Mouse (Mus musculus) embryo, embryonic 9.5 days (tissue): ENCODE results near the gene Thsd4.
"Not testable (repeated sequence)": the region's sequence is repeated elsewhere in the genome, so short reads cannot be mapped to it uniquely, and the experiment has no call there.

ENCODE experiments used
- DNase-seq: peaks from one replicate; pipeline ENCODE4 v3.0.0-alpha.2; 2017; ENCODE audit errors: extremely low spot score

The Thsd4 gene

DNA sequence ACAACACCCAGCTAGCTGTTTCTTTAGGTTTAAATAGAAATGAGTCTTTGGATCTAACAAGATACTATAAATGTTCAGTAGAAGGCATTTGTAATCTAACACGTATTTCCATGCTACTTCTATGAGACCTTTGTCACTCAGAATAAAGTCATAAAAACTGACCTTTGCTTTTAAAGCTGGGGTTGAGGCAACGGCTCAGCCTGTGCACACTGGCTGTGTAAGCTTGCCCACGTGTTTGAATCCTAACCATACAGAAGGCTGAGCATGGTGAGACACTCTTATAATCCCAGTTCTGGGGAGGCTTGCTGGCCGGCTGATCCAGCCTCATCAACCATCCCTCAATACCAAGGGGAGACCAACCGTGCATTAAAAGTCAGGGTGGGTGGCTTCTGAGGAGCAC, 214.4 kb downstream of the Thsd4 start:
- DNase-seq, result no peak

DNA sequence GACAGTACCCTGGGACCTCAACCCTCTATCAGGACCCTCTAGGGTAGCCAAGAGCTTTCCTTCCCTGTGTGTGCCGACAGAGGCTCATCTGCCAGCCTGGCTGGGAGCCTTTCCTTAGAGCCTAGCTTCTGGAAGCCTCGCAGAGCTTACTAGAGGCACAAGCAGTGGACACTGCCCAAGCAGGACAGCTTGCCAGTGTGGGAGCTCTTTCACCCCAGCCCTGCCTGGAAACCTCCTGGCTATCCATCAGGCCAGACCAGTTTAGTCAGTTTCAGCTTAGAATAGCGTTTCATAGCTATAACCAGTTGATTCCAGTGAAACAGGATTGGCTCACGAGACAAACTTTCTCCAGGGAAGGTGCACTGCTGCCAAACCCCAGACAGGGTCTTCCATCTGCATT, 215.6 kb downstream of the Thsd4 start:
- DNase-seq, result no peak

DNA sequence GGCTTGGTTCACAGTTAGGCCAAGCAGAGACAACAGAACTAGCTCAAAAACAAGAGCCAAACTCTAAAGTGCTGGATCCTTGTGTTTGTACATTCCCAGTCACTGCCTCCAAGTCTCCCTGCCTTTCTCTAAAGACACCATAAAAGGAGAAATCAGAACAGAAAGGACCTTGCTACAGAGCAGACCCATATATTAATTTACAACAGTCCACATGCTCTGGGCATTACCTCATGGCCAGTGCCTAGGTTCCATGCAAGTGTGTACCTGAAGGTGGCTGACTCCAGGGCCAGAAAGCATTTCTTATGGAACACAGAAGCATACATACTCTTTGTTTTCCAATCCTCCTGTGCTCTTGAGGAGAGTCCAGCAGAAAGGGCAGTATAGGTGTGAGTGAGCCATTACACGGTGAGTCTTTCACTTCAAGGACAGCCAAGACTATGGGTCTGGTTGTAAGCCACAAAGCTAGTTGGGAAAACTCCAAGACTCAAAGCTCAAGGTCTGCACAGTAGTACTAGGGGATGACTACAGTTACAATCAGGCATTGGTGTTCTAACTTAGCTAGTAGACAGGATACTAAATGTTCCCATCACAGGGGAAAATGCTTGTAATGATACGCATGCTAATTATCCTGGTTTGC, 216.5 kb downstream of the Thsd4 start:
- DNase-seq, result no peak

DNA sequence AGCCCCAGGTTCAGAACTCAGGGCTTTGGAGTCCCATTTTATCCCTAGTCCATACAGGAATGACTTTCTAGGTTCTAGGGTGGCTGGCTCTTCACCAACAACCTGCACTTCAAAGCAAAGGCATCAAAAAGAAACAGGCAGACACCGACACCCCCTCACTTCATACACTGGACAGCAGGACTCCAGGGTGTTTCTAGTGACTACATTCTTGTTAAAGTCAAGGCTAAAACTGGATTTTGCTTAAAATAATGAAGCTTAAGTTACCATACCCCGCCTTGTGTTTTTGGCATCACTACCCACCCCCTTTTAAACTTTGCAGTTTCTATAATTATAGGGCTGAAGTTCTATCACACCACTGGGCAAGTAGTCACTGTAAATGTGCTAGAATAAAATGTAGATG, 225.6 kb downstream of the Thsd4 start:
- no peak for DNase-seq

DNA sequence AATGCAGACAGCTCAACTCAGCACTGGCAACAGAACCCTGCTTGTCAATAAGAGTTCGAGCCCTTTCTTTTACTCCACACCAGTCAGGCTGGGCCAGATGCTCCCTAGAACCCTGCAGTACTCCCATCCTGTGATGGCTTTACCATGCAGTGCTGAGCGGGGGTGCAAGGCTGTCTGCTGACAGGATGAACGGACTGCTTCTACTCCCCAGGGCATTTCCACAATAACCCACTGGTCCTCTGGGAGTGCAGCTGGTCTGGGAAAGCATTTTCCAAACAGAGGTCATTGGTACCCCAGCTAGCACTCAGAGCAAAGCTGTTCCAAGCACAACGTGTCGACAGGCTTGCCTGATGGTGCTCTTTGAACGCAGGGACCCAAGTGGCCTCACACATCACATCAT, 226.6 kb downstream of the Thsd4 start:
- no peak for DNase-seq

DNA sequence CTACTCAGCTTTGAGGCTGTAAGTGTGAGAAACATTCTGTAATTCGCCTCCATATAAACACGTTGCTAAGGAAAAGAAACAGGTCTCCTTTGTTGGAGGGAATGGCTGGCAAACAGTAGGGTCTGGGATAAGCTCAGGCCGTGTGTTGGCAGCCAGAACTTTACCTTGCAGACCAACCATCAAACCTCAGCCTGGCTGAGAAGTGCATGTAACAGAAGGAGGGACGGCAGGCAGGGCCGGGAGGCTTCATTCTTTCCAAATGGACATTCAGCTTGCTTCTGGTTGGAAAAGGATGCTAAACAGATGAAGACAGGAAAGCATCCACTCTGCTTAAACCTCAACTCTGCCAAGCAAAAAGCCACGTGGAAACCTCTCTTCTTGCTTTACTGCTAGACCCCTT, 228.7 kb downstream of the Thsd4 start:
- DNase-seq, result no peak

DNA sequence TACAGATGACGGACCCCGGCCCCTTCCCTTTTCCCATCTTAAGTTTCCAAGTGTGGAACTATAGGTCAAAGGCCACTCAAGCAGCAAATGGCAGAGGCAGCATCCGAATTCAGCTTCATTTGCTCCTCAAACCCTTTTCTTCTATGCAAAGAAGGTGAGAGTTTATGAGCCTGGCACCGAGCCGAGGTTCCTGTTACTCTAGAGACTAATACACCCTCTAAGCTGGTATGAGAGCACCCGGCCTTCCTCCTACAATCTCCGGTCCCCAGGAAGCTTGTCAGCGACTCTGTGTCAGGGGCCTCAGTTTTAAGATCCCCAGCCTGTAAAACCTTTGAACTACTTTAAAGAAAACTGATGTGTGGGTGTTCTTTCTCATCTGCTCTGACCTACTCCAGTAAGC, 231.1 kb downstream of the Thsd4 start:
- no peak for DNase-seq

DNA sequence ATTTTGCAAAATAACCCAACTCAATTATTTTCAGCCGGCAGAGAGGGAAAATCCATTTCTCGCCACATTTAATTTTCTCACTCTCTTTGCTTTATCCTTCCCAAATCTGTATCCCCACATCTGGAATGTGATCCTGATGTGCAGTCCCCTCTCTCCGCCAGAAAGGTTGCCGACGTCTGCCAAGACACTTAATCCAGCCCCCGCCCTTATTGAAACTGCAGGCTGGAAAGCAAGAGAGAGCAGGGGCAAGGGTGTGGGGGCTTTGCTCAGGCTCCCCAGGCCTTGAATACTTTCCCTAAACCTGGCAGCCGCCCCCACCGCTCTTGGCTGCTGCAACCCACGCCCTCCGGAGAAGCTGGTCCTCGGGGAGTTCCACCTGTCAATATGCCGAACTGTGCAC, 233.1 kb downstream of the Thsd4 start:
- DNase-seq, result no peak

DNA sequence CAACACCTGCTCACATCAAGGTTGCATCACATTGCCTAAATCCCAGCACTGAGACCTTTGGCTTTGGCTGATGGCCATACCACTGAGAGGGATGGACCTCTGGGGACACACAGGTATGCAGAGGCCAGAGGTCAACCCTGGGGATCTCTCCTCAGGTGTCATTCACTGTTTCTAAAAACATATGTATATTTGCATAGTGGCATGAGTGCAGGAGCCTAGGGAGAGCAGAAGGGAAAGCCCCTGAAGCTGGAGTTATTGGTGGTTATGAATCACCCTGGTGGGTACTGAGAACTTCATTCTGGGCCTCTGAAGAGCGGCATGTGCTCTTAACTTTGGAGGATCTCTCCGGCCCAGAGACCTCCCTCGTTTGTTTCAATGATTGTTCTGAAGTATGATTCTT, 235.5 kb downstream of the Thsd4 start:
- DNase-seq, result no peak

DNA sequence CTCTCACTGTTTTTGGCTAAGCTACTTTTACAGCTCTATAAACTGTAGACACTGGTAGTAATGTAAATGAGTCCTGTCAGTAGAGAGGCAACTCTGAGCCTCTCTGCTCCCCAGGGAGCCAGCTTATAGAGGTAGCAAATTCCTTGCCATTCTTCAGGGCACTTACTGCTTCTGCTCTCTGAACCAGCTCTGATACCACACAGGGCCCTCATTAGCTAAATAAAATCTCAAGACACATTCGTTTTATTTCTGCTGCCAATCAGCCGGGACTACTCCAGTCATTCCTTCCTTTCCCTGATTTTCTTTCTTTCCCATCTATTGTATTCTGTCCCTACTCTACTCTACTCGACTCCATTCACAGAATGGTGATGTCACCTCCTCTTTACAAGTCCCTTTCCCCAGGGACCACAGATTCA, 236.8 kb downstream of the Thsd4 start:
- DNase-seq, result no peak

DNA sequence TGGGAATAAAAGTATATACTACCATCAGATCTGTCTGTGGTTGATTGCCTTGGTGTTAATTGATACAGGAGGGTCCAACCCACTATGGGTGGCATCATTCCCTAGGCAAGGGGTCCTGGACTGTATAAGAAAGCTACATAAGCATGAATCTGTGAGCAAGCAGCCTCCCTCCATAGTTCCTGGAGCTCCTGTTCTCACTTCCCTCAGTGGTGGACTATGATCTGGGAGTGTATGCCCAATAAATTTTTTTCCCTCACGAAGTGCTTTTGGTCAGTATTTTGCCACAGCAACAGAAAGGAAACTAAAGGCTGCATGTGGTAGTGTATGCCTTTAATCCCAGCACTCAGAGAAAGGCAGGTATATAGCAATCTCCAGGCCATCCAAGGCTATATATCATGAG, 237.5 kb downstream of the Thsd4 start:
- DNase-seq, result no peak

DNA sequence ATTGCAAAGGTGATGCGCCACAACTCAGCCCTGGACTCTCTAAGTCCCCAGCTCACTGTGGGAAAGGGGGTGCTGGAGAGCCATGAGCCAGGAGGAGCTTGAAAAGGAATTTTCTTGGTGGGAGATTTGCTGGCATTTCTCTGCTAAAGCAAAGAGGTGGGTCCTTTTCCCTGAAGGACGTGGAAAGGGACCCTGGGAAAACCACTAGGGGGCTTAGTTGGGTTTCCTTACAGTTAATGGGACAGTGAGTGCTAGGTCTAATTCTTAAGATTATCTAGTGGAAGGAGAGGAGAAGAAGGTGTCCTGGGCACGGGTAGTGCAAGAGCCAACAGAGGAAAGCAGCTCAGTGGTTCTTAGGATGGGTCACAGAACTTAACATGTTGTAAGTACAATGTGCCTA, 238.3 kb downstream of the Thsd4 start:
- DNase-seq, result no peak

DNA sequence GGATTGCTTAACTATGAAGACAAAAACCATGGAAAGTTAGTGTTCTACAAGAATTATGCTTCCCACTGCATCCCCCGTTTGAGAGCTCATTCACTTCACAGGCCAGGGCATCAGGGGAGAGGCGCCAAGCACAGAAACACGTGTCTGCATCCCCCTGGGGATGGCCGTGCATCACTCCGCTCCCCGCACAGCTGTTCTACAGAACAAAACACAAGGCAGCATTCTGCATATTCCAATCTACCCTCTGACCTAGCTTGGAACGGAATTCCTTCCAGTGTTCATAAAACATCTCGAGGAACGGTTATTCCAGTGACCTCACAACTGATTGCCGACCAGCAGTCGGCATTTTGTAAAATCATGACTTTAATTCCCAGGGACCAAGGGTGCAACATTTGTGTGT, 240.6 kb downstream of the Thsd4 start:
- no peak for DNase-seq

DNA sequence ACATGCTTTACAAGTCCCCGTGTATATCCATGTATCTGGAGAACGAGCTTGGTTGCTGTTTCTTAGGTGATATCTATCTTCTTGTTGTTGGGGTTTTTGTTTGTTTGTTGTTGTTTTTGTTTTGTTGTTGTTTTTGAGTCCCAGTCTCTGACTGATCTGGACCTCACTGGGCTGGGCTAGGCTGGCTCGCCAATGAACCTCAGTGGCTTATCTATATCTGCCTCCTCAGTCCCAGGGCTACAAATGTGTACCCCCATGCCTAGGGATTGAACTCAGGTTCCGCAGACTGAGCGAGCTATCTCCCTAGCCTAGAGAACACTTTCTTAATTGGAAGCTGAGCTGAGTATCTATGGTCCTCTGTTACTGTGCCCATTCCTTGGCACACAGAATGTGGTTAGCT, 241.1 kb downstream of the Thsd4 start:
- no peak for DNase-seq

DNA sequence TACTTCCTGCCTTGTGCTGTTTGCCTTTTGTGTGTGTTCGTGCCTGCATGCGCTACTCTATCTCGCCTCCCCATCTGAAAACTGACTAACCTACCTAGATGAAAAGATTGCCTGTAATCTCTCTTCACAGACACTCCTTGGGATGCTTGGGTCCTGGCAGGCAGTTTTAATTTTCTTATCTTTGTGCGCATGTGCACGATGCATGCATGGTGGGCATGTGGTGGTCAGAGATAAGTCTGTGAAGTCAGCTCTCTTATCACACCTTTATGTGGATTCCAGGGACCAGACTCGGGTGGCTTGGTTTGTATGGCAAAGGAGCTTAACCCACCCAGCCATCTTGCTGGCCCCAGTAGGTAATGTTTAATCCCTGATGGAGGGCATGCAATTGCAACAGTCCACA, 242.3 kb downstream of the Thsd4 start:
- no peak for DNase-seq

DNA sequence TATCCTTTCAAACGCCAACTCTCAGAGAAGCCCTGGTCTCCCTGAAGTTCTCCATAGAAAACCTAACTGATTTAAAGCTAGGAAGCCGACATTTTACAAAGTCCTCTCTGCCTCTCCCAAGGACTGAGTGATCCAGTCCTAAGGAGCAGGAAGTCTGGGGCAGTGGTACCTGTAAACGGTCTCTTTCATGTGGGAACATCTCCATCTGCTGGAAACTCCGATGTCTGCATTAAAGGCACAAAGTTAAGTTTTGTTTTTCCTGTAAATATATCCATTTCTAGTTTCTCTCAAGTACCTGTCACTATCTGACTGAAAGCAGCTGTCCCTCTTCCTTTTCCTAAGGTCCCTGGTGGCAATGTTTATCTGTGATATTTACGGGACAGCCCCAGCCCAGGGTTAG, 245.5 kb downstream of the Thsd4 start:
- DNase-seq, result peak; percentile 54

DNA sequence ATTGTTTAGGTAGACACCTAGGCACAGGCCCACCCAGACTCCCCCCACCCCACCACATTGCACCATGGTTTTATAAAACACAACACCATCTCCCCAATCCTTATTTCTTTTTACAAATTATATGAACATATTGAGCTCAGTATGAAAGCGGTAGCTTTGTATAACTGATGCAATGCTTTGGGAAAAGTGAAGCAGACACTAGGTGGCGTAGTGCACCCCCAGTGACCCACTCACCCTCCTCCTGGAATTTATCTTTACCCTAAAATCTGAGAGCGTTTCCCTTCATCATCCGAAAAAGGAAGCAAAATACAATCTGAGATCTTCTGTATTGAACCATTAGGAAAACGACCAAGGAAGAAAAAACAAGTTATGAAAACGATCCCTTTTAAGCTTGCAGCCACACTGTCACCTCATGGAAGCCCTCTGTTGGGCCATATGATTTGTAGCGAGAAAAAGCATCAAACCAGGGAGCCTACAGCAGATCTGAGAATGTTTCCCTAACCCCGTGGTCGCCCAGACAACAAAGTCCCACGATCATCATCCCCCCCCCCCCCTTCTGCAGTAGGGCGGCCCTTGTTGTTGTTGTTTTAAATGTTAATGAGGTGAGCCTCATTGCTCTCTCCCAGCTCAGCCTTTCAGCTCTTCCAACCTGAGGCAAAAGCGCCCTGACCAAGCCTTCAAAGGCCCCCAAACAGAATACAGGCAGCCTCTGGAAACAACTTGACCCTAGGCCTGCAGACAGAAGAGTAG, 246.3 kb downstream of the Thsd4 start:
- DNase-seq, result peak; percentile 53

DNA sequence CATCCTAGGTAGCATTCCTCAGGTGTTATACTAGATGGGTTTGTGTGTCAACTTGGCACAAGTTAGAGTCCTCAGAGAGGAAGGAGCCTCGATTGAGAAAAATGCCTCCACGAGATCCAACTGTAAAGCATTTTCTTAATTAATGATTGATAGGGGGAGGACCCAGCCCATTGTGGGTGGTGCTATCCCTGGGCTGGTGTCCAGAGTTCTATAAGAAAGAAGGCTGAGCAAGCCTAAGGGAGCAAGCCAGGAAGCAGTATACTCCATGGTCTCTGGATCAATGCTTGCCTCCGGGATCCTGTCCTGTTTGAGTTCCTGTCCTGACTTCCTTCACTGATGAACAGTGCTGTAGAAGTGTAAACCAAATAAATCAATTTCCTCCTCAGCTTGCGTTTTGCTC, 247.3 kb downstream of the Thsd4 start:
- no peak for DNase-seq

DNA sequence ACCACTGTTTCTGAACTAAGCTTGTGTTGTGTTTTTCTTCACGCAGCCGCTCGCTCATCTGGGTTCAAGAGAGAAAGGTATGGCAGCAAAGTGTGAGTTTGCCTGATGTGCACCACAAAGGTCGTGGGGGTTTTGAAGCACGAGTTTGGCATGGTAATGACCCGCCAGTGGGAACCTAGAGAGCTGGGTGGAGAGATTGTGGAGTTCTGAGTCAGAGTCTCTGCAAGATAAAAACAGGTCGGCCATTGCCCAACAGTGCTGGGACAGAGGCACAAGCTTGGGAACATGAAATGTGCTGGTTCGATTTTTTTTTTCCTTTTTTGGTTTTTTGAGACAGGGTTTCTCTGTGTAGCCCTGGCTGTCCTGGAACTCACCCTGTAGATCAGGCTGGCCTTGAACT, 249.5 kb downstream of the Thsd4 start:
- DNase-seq, result not testable (repeated sequence)

DNA sequence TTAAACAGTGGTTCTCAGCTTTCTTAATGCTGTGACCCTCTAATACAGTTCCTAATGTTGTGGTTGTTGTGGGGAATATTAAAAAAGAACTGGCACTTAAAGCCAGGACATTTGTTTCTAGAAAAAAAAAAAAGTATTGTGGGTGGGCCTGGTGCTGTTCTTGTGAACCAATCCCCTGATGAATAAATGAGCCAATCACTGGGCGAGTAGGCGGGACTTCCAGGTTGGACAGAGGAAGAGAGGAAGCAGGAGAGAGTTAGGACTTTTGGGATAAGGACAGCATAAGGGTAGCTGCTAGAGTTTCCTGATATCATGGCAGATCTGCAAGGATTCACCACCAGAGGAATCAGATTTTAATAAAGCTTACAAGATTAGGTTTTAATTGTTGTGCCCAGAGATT, 249.9 kb downstream of the Thsd4 start:
- DNase-seq, result no peak

DNA sequence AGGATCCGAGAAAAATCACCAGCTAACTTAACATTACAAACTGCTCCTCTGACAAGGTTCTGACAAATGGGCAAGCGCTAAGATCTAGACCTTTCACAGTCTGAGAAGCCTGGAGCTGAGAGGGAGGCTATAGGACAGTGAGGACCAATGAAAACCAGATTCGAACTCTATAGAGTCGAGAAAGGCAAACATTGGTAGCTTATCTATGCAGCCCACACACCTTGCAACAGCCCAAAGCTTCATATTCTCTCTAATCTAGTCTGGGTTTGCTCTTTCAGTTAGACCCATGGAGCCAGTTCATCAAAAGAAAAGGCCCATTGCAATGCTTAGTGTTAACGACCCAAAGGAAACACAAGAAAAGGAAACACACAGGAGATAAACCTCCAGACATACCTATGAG, 252.0 kb downstream of the Thsd4 start:
- DNase-seq, result no peak

DNA sequence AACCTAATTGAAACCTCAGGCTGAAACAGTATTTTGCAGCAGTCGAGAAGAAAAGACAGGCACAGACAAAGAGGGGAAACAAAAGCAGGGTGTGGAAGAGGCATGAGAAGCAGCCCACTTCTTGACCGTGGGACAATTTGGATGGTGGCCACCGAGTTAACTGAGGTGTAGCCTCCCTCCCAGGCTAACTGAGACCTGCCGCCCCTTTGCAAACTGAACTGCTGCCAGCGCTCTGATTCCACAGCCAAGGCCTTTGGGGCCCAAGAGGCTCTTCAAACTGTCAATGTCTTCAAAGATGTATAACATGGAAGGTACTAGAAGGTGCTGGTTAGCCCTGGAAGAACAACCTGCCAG, 254.6 kb downstream of the Thsd4 start:
- no peak for DNase-seq

DNA sequence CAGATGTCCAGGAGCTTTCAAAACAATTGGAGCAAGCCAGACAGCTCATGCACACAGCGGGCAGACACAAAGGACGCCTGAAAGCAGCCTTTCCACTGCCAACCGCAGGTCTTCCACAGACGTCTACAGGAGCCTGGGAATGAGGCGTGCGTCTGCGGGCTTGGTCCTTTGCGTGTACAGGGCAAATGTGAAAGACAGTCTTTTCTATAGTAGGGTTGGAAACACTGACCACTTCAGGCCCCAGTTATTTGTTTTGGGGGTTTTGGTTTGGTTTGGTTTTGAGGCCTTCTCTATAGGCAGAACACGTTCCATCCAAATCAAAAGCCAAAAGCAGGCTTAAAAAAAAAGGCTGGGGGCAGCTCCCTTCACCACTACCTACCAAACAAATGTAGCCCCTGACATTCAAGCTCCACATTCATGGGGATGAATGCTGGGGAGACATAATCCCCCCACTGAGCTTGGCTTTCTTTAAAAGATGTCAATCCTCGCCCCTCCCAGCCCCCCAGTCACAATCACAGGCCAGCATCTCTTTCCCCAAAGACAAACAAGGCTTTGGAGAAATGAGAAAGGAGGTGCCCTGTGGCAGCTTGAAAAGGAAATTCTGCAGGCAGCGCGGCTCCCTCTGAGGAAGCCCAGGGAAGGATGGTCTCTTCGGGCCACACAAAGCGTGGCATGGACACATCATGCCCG, 255.1 kb downstream of the Thsd4 start:
- no peak for DNase-seq
